Mouse (Mus musculus): ENCODE results near the gene Cyb5r4. TPM values are rescaled to one million over a fixed set of nuclear protein-coding genes. Genes with fewer than 3 reads are reported as not detected.

Cyb5r4 gene
- total RNA-seq (2023), result 42.7 TPM

DNA sequence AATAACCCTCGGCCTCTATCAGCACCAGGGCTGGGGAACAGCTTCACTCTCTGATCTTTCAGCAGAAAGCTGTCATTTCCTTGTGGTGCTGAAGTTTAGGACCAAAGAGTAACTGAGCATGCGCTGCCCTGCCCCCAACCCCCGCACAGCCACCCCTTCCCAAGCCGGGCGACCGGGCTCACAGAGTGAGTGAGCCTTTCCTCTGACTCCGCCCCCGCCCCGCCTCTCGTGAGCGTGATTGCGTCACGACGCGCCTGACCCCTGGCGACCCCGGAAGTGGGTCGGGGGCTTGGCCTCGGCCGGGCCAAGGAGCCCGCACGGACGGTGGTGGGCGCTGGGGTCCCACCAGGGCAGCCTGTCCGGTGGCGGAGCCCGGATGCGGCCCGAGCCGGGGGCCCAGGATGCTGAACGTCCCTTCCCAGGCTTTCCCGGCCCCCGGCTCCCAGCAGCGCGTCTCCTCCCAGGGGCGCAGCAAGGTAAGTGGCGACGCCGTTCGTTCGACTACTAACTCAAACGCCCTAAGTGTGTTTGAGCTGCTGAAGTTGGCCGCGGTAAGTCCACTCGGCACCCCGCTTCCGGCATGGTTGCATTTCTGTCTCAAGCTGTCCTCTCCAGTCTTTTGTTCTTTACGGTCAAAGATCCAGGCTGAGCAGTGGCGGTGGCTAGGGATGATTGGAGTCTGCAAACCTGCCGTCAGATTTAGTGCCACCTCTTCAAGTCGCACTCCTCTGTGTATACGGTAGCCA lies at the start of gene Cyb5r4:
TSS of gene Cyb5r4 (plus strand) at position 237 of the 746 bp plus-strand sequence.

DNA sequence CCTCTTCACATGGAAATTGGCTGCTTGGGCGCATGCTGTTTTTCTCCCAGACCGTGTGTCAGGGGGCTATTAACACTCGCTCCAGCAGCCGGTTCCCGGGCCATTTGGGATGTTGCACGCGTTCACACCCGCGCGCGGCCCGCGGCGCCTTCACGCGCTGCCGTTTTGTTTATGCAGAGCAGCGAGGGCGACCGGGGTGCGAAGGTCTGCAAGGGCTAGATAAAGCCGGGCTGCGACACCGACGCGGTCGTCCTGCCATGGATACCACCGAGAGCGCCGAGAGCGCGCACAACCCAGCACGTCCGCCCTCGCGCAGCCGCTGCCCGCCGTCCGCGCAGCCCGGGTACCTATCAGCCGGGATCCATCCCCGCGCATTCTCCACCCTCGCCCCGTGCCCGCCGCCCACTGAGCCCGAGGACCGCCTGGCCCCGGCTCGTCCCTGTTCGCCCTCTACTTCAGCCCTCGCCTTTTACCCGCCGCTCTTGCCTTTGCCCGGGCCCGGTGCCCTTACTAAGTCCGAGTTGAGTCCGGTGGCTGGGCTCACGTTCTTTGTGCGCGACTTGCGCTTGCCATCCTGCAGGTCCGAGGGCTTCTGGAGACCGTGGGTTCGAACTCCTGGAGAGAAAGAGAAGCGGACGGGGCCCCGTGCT lies 6.4 kb upstream of the Cyb5r4 start, which contains the start of gene Ripply2:
TSS of gene Ripply2 (plus strand) at position 250 of the 650 bp plus-strand sequence.

Other genes with a start within 250 kb of the Cyb5r4 start
- gene Snap91, start 141.4 kb upstream of the Cyb5r4 start, total RNA-seq (2023), result not detected
- gene Ripply2, start 6.5 kb upstream of the Cyb5r4 start, total RNA-seq (2023), result not detected
- not detected for gene Mrap2, start 122.3 kb downstream of the Cyb5r4 start, total RNA-seq (2023)
- 7.4 TPM for gene Cep162, start 233.5 kb downstream of the Cyb5r4 start, total RNA-seq (2023)